Mouse (Mus musculus) right cerebral cortex, postnatal 14 days (tissue): ENCODE data around the gene Gm42878.
"Not testable (repeated sequence)": the region's sequence is repeated elsewhere in the genome, so short reads cannot be mapped to it uniquely, and the experiment has no call there.

Experiments used
- DNase-seq: peaks from one replicate; pipeline ENCODE4 v3.0.0; 2022

The Gm42878 gene

GRCm38 (mm10) chr5:121562436-121562835 is 17.2 kb upstream of the Gm42878 start:
- no peak for DNase-seq

- DNase-seq = no peak
These were observed 3.9 kb upstream of the Gm42878 start for GRCm38 (mm10) chr5:121549196-121549595.

- DNase-seq = no peak
These were observed 1.8 kb upstream of the Gm42878 start for GRCm38 (mm10) chr5:121547084-121547483.

GRCm38 (mm10) chr5:121546530-121546895 is 1.2 kb upstream of the Gm42878 start:
- DNase-seq = peak; percentile 70

GRCm38 (mm10) chr5:121545793-121546529 is 679 bp upstream of the Gm42878 start, which contains the start of gene Mapkapk5:
Mapkapk5 (minus strand) TSS chr5:121545905.
- DNase-seq = peak; percentile 99

GRCm38 (mm10) chr5:121543370-121543769 is 1.9 kb downstream of the Gm42878 start:
- DNase-seq = no peak

GRCm38 (mm10) chr5:121541235-121541634 is 4.0 kb downstream of the Gm42878 start:
- no peak for DNase-seq

- DNase-seq = no peak
These were observed 5.2 kb downstream of the Gm42878 start for GRCm38 (mm10) chr5:121540066-121540465.

- no peak for DNase-seq
These were observed 7.7 kb downstream of the Gm42878 start for GRCm38 (mm10) chr5:121537588-121537987.

GRCm38 (mm10) chr5:121536921-121537555 is 8.2 kb downstream of the Gm42878 start:
- no peak for DNase-seq

GRCm38 (mm10) chr5:121535116-121535515 is 10.2 kb downstream of the Gm42878 start:
- DNase-seq = no peak

GRCm38 (mm10) chr5:121534521-121534920 is 10.8 kb downstream of the Gm42878 start:
- DNase-seq = peak; percentile 14

- DNase-seq = no peak
These were observed 18.3 kb downstream of the Gm42878 start for GRCm38 (mm10) chr5:121526961-121527360.

GRCm38 (mm10) chr5:121526526-121526925 is 18.8 kb downstream of the Gm42878 start:
- DNase-seq = no peak

GRCm38 (mm10) chr5:121525774-121526450 is 19.4 kb downstream of the Gm42878 start:
- no peak for DNase-seq

- not testable (repeated sequence) for DNase-seq
These were observed 25.5 kb downstream of the Gm42878 start for GRCm38 (mm10) chr5:121519758-121520157.

- DNase-seq = no peak
These were observed 26.3 kb downstream of the Gm42878 start for GRCm38 (mm10) chr5:121518983-121519382.

GRCm38 (mm10) chr5:121510009-121510408 is 35.3 kb downstream of the Gm42878 start:
- DNase-seq = no peak

GRCm38 (mm10) chr5:121506846-121507245 is 38.4 kb downstream of the Gm42878 start:
- DNase-seq = no peak

- no peak for DNase-seq
These were observed 42.1 kb downstream of the Gm42878 start, which contains the start of gene Adam1b for GRCm38 (mm10) chr5:121503231-121503630. Adam1b (minus strand) TSS chr5:121503435.

GRCm38 (mm10) chr5:121501424-121501996 is 43.8 kb downstream of the Gm42878 start:
- DNase-seq = not testable (repeated sequence)

- DNase-seq = no peak
These were observed 44.6 kb downstream of the Gm42878 start for GRCm38 (mm10) chr5:121500719-121501118.

- peak; percentile 56 for DNase-seq
These were observed 52.0 kb downstream of the Gm42878 start for GRCm38 (mm10) chr5:121493305-121493704.
